Mouse (Mus musculus) C2C12 (cell line): Measurements from ENCODE around the gene Rap1gap2.

Source experiments
- CEBPB ChIP-seq: IDR thresholded peaks from one replicate; pipeline ENCODE4 v1.6.1; 2011; ENCODE audit warnings: low read depth, mild to moderate bottlenecking, control low read depth, moderate library complexity
- CTCF ChIP-seq: IDR thresholded peaks from one replicate; pipeline ENCODE4 v1.5.1; 2011; ENCODE audit not compliant: control insufficient read depth, insufficient read depth, insufficient read length
- FOSL1 ChIP-seq: IDR thresholded peaks from one replicate; pipeline ENCODE4 v1.8.0; 2011; ENCODE audit warnings: mild to moderate bottlenecking, low read length; ENCODE audit not compliant: poor library complexity, insufficient read depth, severe bottlenecking
- MAX ChIP-seq: IDR thresholded peaks from one replicate; pipeline ENCODE4 v1.6.1; 2011; ENCODE audit warnings: mild to moderate bottlenecking, control low read depth
- MYOD1 ChIP-seq: IDR thresholded peaks from one replicate; pipeline ENCODE4 v1.6.1; 2011; ENCODE audit warnings: low read depth; ENCODE audit not compliant: control insufficient read depth, insufficient read length
- MYOG ChIP-seq: IDR thresholded peaks from one replicate; pipeline ENCODE4 v1.6.1; 2011; ENCODE audit not compliant: control insufficient read depth, insufficient read length; ENCODE audit errors: extremely low read depth
- USF1 ChIP-seq: IDR thresholded peaks from one replicate; pipeline ENCODE4 v1.6.1; 2011; ENCODE audit warnings: low read depth, mild to moderate bottlenecking, control low read depth, moderate library complexity

DNA sequence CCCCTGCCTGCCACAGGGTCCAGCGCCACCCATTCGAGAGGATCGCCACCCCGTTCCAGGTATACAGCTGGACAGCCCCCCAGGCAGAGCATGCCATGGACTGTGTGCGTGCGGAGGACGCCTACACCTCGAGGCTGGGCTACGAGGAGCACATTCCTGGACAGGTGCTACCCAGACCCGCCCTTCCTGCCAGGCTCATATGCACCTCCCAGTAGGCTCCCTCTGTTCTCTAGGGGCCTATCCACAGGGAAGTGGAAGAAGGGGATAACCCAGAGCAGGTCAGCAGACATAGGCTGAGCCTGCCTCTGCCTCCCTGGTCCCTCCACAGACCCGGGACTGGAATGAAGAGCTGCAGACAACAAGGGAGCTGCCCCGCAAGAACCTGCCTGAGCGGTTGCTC lies 49.6 kb upstream of the Rap1gap2 start:
- TF ChIP-seq CTCF (no peak), MYOD1 (no peak), CEBPB (no peak), MYOG (no peak), USF1 (no peak), FOSL1 (no peak), MAX (no peak)
